11 mouse cellular contexts compared by ENCODE assay signal in the genomic region with DNA sequence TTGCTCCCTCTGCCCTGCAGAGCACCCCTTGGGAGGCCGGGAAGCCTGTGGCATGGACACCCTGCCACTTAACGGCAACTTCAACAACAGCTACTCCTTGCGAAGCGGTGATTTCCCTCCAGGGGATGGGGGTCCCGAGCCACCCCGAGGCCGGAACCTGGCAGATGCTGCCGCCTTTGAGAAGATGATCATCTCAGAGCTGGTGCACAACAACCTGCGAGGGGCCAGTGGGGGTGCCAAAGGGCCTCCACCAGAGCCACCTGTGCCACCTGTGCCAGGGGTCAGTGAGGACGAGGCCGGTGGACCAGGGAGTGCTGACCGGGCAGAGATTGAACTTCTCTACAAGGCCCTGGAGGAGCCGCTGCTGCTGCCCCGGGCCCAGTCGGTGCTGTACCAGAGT.
"Had no signal": no experiment of that assay in that cellular context is flagged by ENCODE, and none has a peak within 500 bp of the region (broad histone marks: within the 10 kb centered on the region; RNA-seq: fewer than 3 reads in every experiment).

No protein-coding gene starts in this region.

- DNase-seq: kidney, adult 8-10 months; lung, adult 2 months; lung, postnatal 36 days; thymus, adult 2 months; thymus, postnatal 25 days had no signal

- H3K27ac ChIP-seq: limb, embryonic 10.5 days; liver, embryonic 15.5 days; midbrain, embryonic 10.5 days; midbrain, embryonic 15.5 days; stomach, postnatal 0 days had no signal

- H3K4me1 ChIP-seq: limb, embryonic 10.5 days; liver, embryonic 15.5 days; midbrain, embryonic 10.5 days; midbrain, embryonic 15.5 days had no signal

- H3K9me3 ChIP-seq: limb, embryonic 10.5 days; liver, embryonic 15.5 days; midbrain, embryonic 10.5 days; midbrain, embryonic 15.5 days had no signal

- H3K4me3 ChIP-seq: limb, embryonic 10.5 days; liver, embryonic 15.5 days; midbrain, embryonic 10.5 days; midbrain, embryonic 15.5 days had no signal

- H3K27me3 ChIP-seq: liver, embryonic 15.5 days; midbrain, embryonic 15.5 days had no signal

- ATAC-seq: lung, postnatal 0 days had no signal
